Mouse (Mus musculus) hindbrain, embryonic 14.5 days (tissue): ENCODE measurements around the gene Pla2g2d. TPM values are rescaled to one million over a fixed set of nuclear protein-coding genes. Genes with fewer than 3 reads are reported as not detected.
A peak's percentile ranks its signal among the peaks of the same experiment; 100 is the strongest.

Experiments
- ATAC-seq: fragments of 200-750 bp; cut with Nextera tagmentation; 2 replicates; pipeline ENCODE4 v1.8.0; 2017; ENCODE audit warnings: moderate number of reproducible peaks, mild to moderate bottlenecking, moderate TSS enrichment, moderate library complexity; ENCODE audit not compliant: low FRiP score
- DNase-seq: peaks from one replicate; pipeline ENCODE4 v3.0.0-alpha.2; 2015; ENCODE audit warnings: low spot score
- H3K27ac ChIP-seq: fragments of 300-500 bp; sonication (generic); 2 replicates; pipeline ENCODE4 v1.5.1; 2014; ENCODE audit warnings: mild to moderate bottlenecking, moderate library complexity
- H3K27me3 ChIP-seq: fragments of 300-500 bp; sonication (generic); 2 replicates; pipeline ENCODE4 v1.6.1; 2014; ENCODE audit warnings: mild to moderate bottlenecking, low read length, mixed read lengths; ENCODE audit not compliant: control insufficient read depth, insufficient read depth
- H3K36me3 ChIP-seq: fragments of 300-500 bp; sonication (generic); replicated peaks from 2 replicates; pipeline ENCODE4 v1.6.1; 2014; ENCODE audit not compliant: control insufficient read depth, insufficient read depth
- H3K4me1 ChIP-seq: fragments of 300-500 bp; sonication (generic); replicated peaks from 2 replicates; pipeline ENCODE4 v1.6.1; 2014; ENCODE audit warnings: antibody characterized with exemption, low read length, mixed read lengths; ENCODE audit not compliant: control insufficient read depth, insufficient read depth
- H3K4me2 ChIP-seq: fragments of 300-500 bp; sonication (generic); replicated peaks from 2 replicates; pipeline ENCODE4 v1.6.1; 2014; ENCODE audit warnings: mild to moderate bottlenecking, moderate library complexity
- H3K4me3 ChIP-seq: fragments of 300-500 bp; sonication (generic); replicated peaks from 2 replicates; pipeline ENCODE4 v1.5.1; 2014; ENCODE audit warnings: mild to moderate bottlenecking, low read length
- H3K9ac ChIP-seq: fragments of 300-500 bp; sonication (generic); 2 replicates; pipeline ENCODE4 v1.6.1; 2014
- H3K9me3 ChIP-seq: fragments of 300-500 bp; sonication (generic); 2 replicates; pipeline ENCODE4 v1.6.1; 2016; ENCODE audit warnings: low read length; ENCODE audit not compliant: control insufficient read depth
- WGBS: fragments of 180-500 bp; shearing (Covaris S2); extraction: QIAGEN DNeasy Blood & Tissue Kit; methylation state at CpG from one replicate; pipeline ENCODE4 v1.1.7; 2014; 5-methylcytosine and 5-hydroxymethylcytosine counted together
- polyA plus RNA-seq: library from polyadenylated mRNA; unstranded; fragments of >200 nt; fragmentation: Nextera tagmentation; extraction: Ambion mirVana; gene quantifications from 2 replicates; pipeline ENCODE4 v1.2.1, GENCODE M21; 2014

Pla2g2d gene
- polyA plus RNA-seq, 1 experiment from 2014 or later: 0.62 TPM

DNA sequence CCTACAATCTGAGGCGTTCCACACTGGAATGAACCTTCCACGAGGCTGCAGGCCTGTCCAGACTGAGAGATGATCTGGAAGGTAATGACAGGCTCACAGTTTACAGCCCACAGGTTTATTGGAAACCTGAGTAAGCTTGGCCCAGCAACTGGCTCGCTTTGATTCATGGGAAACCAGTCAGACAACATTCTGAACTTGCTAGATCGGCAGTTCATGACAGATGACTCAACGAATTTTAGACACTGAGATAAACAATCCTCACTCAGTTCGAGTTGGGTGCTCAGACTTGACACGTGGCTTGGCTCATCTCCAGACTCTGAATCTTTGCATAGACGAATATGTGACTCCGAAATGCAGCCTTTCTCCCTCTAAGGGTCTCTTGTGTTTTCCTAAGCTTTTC lies 17.1 kb downstream of the Pla2g2d start:
- H3K4me3 ChIP-seq: no peak overlapping the region
- no peaks in the 10 kb centered on the region for H3K9me3 ChIP-seq
- no peaks in the 10 kb centered on the region for H3K36me3 ChIP-seq
- H3K4me1 ChIP-seq: no peaks in the 10 kb centered on the region
- no peak overlapping the region for H3K27ac ChIP-seq
- no peak for DNase-seq
- no peak overlapping the region for H3K4me2 ChIP-seq
- H3K27me3 ChIP-seq: no peaks in the 10 kb centered on the region
- WGBS: 73% methylated on average over 9 of the region's 9 CpGs
- H3K9ac ChIP-seq: no peak overlapping the region
- no peak for ATAC-seq

DNA sequence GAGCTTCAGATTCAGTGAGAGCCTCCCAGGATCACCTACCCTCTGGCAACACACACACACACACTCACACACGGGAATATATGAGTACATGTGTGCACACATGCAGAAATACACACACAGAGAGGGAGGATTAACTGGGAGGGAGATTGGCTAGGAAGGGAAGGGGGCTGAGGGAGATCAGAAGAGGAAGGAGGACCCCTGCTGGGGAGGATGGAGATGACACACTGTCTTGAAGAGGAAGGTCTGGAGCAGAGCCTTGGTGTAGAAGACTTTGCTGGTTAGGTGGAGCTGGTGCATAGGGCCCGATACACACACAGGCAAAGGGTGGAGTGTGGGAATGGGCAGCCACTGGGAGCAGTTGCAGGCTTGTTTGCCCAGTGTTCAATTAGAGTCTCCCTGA lies 17.7 kb downstream of the Pla2g2d start:
- Histone ChIP-seq H3K27me3 (no peaks in the 10 kb centered on the region), H3K4me1 (no peaks in the 10 kb centered on the region), H3K9ac (no peak overlapping the region), H3K36me3 (no peaks in the 10 kb centered on the region), H3K9me3 (no peaks in the 10 kb centered on the region), H3K4me3 (no peak overlapping the region), H3K4me2 (no peak overlapping the region), H3K27ac (no peak overlapping the region)
- DNase-seq (peak; percentile 48), ATAC-seq (no peak)
- 80% methylated on average over 2 of the region's 2 CpGs for WGBS

DNA sequence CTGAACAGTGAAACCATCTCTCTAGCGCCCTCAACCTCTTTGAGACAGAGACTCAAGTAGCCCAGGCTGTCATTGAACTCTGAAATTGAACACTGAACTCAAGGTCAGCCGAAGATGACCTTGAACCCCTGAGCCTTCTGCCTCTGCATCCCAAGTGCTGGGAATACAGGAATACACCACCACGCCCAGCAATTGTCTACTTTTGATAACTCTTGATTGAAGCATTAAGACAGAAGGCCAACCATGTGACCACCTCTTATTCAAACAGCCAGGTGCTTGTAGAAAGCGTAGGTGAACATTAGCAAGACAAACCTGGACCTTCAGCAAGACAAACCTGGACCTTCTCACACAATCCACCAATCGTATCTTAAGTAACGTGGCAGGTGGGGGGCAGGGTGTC lies 18.8 kb downstream of the Pla2g2d start:
- ATAC-seq (no peak), DNase-seq (no peak)
- no peak overlapping the region for H3K4me3 ChIP-seq
- no peak overlapping the region for H3K27ac ChIP-seq
- no peaks in the 10 kb centered on the region for H3K4me1 ChIP-seq
- no peaks in the 10 kb centered on the region for H3K27me3 ChIP-seq
- WGBS: 89% methylated on average over 6 of the region's 6 CpGs
- no peaks in the 10 kb centered on the region for H3K36me3 ChIP-seq
- no peak overlapping the region for H3K4me2 ChIP-seq
- H3K9me3 ChIP-seq: no peaks in the 10 kb centered on the region
- H3K9ac ChIP-seq: no peak overlapping the region

DNA sequence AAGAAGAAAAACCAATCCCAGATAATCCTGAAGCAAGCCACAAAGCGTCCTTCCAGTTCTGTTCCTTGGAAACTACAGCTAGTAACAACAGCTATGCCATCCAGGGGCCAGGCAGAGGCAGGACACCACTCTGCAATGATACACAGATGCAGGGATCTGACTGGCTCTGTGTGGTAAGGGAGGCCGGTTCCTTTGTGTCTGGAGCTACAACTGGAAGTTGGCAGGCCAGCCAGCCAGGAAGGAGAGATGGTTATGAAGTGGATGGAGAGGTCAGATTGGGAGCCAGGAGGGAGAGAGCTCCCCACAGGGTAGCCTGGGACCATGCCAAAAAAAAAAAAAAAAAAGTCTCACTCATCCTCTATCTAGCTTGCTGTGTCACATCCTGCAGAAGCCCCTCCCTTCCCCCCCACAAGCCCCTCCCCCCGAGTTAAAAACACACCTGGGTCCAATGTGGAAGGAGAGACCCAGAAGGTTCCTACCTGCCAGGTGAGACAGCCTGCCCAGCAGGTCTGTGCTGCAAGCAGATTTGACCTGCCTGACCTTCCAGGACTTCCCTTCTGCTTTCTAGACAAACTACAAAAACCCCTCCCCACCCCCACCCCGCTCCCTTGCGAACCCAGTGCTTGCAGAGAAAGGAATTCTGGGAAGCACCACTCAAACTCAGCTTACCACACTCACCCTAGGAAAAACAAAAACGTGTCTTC lies 21.1 kb downstream of the Pla2g2d start:
- DNase-seq: no peak
- Histone ChIP-seq H3K36me3 (no peaks in the 10 kb centered on the region), H3K4me2 (no peak overlapping the region), H3K27me3 (no peaks in the 10 kb centered on the region), H3K4me1 (peaks cover 9% of the 10 kb centered on the region; the same call in 1 of the 2 replicates), H3K4me3 (no peak overlapping the region), H3K9ac (no peak overlapping the region), H3K27ac (no peak overlapping the region), H3K9me3 (no peaks in the 10 kb centered on the region)
- no peak for ATAC-seq
- 65% methylated on average over 6 of the region's 6 CpGs for WGBS

DNA sequence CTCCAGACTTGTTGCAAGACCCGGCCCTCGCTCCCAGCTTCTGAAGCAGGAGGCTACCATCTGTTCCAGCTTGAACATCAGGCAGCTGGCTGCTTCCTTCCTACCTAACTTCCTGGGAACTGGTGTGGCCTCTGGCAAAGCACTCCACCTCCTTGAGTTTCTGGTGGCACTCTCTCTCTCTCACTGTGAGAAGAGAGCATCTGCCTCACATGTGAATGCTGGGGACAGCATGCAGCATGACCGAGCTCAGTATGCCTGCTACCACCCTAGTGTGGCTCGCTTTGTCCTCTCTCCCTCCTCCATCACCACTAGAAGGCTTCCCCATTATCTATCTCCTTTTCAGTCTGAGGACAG lies 21.7 kb downstream of the Pla2g2d start:
- no peak for ATAC-seq

DNA sequence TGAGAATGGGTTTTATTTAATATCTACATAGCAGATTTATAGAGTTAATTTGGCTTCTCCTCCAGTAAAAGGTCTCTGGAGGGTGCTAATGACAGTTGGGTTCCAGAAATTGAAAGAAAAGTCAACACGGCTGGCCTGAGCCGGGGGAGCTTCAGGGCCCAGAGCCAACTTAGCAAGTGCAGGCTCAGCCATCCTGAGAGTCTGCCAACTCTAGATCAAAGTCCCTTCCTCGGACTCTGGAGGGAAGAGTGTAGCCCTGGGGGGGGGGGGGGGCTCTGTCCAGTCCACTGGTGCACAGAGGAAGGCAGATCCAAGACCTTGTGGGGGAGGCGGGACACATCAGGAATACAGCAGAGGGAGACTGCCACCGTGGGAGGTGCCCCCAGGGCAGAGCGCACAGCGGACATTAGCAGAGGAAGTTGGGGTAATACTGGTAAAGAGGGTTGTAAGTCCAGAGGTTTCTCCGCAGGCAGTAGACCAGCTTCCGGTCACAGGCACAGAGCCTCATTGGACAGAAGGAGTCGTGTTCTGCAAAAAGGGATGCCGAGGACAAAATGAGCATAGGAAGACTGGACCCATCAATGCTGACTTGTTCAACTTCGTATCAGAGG lies 24.7 kb downstream of the Pla2g2d start:
- H3K4me1 ChIP-seq: peaks cover 9% of the 10 kb centered on the region; the same call in 1 of the 2 replicates
- ATAC-seq (no peak), DNase-seq (peak; percentile 53)
- H3K9me3 ChIP-seq: no peaks in the 10 kb centered on the region
- H3K4me2 ChIP-seq: no peak overlapping the region
- H3K36me3 ChIP-seq: no peaks in the 10 kb centered on the region
- H3K4me3 ChIP-seq: no peak overlapping the region
- WGBS: 68% methylated on average over 12 of the region's 12 CpGs
- H3K27ac ChIP-seq: no peak overlapping the region
- H3K9ac ChIP-seq: no peak overlapping the region
- H3K27me3 ChIP-seq: no peaks in the 10 kb centered on the region

More for the DNA sequence above, 21.7 kb downstream of the Pla2g2d start:
- H3K9me3 ChIP-seq: no peaks in the 10 kb centered on the region
- no peak overlapping the region for H3K9ac ChIP-seq
- no peak overlapping the region for H3K4me3 ChIP-seq
- H3K27ac ChIP-seq: no peak overlapping the region
- H3K27me3 ChIP-seq: no peaks in the 10 kb centered on the region
- H3K4me1 ChIP-seq: peaks cover 9% of the 10 kb centered on the region; the same call in 1 of the 2 replicates
- no peak overlapping the region for H3K4me2 ChIP-seq
- WGBS: 77% methylated on average over 4 of the region's 4 CpGs
- H3K36me3 ChIP-seq: no peaks in the 10 kb centered on the region
- DNase-seq: no peak

DNA sequence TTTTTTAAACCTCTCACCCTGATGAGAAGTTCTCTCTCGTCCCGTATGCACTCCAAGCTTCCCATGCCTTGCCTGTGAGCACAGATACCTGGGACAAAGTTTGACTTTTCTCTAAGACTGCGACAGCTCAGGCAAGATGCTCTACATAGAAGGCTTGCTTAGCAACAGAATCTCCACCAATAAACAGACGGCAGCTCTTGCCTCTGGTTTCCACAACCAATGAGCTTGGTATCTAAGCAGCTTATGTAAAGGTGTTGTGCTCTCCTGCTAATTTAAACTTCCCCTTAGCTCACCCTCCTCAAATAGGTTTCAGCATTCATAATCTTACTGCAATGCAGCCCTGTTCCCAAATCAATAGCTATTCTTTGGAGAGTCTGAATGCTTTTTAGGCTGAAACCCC lies 26.1 kb downstream of the Pla2g2d start:
- Histone ChIP-seq H3K36me3 (no peaks in the 10 kb centered on the region), H3K9ac (no peak overlapping the region), H3K27ac (no peak overlapping the region), H3K4me2 (no peak overlapping the region), H3K9me3 (no peaks in the 10 kb centered on the region), H3K4me3 (no peak overlapping the region), H3K27me3 (no peaks in the 10 kb centered on the region), H3K4me1 (peaks cover 9% of the 10 kb centered on the region; the same call in 1 of the 2 replicates)
- DNase-seq (no peak), ATAC-seq (no peak)
- WGBS: 87% methylated on average over 4 of the region's 4 CpGs

DNA sequence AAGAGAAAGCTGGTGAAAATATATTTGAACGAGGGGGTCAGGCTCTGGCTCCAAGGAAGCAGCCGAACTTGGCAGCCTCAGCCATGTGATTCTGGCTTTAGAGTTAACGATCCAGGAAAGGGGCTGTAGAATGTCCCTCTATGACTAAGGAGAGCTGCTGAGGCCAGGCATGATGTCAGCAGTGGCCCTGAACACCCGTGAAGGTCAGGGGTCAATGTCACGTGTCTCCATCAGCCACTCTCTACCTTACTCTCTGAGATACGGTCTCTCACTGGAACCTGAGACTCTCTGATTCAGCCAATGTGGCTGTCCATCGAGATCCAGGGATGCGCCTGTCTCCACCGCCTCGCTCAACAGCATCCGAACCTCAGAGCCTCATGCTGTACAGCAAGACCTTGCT lies 27.4 kb downstream of the Pla2g2d start:
- Histone ChIP-seq H3K27me3 (no peaks in the 10 kb centered on the region), H3K4me2 (no peak overlapping the region), H3K4me1 (peaks cover 9% of the 10 kb centered on the region; the same call in 1 of the 2 replicates), H3K9ac (no peak overlapping the region), H3K27ac (no peak overlapping the region), H3K9me3 (no peaks in the 10 kb centered on the region), H3K4me3 (no peak overlapping the region), H3K36me3 (no peaks in the 10 kb centered on the region)
- ATAC-seq: no peak
- DNase-seq: no peak
- WGBS: 93% methylated on average over 11 of the region's 11 CpGs

DNA sequence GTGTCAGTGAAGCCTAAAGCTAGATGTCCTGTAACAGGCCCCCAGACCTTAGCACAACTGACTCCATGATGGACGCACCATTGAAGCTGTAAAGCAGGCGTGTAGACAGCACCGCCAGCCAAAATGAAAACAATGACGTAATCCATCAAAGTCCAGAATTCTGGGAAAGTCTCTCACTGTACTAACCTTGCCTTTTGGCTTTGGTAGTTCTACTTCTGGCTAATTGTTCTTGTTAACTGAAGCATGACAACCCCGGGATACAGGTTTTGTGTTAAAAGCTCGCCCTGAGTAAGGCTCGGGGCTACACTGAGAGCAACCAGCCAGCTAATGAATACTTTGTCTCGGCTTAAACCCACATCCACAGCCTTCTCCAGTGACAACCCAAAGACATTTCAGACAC lies 29.7 kb downstream of the Pla2g2d start:
- ATAC-seq (no peak), DNase-seq (peak; percentile 54)
- H3K4me2 ChIP-seq: no peak overlapping the region
- H3K36me3 ChIP-seq: no peaks in the 10 kb centered on the region
- H3K4me1 ChIP-seq: peaks cover 2% of the 10 kb centered on the region; the same call in 1 of the 2 replicates
- H3K9me3 ChIP-seq: no peaks in the 10 kb centered on the region
- no peaks in the 10 kb centered on the region for H3K27me3 ChIP-seq
- no peak overlapping the region for H3K27ac ChIP-seq
- H3K4me3 ChIP-seq: no peak overlapping the region
- H3K9ac ChIP-seq: no peak overlapping the region
- 32% methylated on average over 8 of the region's 8 CpGs for WGBS
